Mouse (Mus musculus): ENCODE data around the gene Slc25a25.
A peak's percentile ranks its signal among the peaks of the same experiment; 100 is the strongest.

The Slc25a25 gene

DNA sequence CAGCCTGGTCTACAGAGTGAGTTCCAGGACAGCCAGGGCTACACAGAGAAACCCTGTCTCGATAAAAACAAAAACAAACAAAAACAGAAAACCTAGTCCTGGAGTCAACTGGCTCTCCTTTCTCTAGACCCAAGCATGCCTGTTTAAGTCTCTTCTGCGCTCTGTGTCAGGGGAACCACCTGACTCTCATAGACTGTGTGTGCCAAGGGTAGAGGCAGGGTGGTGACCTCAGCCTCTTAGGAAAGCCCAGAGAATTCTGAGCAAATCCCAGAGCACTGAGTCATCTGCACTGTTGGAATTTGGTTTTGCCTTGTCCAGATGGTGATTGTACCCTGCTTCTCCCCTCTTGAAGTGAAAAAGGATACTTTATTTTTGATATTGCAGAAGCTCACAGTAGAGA is 7.1 kb upstream of the Slc25a25 start:
- DNase-seq (ENCODE audit: low spot score) = no peak

DNA sequence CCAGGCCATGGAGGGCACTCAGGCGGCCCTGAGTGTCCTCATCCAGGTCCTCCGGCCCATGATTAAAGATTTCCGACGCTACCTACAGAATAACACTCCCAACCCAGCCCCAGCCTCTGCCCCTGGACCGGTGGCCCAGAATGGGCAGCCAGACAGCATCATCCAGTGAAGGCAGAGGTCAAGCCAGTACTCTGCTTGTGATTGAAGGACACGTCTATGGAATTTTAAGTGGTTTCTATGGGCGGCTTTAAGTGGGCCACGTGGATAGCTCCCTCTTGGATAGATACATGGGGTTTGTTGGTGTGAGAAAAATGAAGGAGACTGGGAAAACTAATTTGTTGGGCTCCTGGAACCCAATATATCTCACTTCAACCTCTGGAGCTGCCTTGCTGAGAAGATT is 3.9 kb upstream of the Slc25a25 start:
- DNase-seq (ENCODE audit: low spot score) = no peak

DNA sequence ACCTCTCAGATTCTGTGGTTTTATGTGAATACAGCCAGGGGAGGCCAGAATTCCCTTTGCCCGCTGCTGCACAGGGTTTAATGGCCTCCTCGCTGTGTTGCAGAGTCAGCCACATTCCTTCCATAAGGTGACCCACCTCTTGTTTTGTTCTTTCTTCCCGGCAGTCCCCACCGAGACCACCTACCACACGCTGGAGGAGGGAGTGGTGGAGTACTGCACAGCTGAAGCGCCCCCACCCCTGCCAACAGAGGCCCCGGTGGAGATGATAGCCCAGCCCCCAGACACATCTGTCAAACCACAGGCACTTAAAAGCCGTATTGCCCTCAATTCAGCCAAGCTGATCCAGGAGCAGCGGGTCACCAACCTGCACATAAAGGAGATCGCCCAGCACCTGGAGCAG is 3.4 kb upstream of the Slc25a25 start:
- no peak for DNase-seq (ENCODE audit: low spot score)

DNA sequence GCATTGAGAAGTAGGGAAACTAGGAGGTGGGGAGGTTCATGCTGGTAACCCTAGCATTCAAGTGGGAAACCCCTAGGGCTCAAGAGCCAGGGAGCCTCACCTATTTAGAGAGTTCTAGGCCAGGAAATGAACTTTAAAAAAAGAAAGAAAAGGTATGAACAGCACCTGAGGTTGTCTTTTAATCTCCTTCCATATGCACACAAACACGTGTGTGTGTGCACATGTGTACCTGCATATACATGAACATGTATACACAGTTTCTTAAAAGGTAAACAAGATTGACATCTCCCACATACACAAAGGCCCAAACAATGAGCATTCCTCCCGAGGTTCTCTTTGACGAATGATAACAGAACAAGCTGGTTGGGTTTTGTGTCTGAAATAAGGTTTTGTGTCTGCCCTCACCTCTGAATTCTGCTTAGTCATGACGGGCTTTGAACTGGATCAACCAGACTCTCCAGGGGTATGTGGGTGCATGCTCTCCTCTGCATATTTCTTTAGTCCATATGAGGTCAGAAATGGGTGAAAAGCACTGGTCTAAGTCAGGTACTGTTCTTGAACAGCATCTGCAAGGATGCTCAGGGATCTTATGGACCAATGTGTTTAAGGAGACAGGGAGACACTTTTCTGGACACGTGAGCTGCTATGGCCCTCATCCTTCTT is 2.5 kb upstream of the Slc25a25 start:
- DNase-seq (ENCODE audit: low spot score) = no peak

DNA sequence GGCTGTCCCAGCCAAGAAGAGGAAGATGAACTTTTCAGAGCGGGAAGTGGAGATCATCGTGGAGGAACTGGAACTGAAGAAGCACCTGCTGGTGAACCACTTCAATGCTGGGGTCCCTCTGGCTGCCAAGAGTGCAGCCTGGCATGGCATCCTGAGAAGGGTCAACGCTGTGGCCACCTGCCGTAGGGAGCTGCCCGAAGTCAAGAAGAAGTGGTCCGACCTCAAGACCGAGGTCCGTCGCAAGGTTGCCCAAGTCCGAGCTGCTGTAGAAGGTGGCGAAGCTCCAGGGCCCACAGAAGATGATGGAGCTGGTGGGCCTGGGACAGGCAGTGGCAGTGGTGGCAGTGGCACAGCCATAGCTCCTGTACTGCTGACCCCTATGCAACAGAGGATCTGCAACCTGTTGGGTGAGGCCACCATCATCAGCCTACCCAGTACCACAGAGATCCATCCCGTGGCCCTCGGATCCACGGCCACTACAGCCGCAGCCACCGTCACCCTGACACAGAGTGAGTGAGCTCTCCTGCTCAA is 1.3 kb upstream of the Slc25a25 start:
- peak; percentile 57 for DNase-seq (ENCODE audit: low spot score)

DNA sequence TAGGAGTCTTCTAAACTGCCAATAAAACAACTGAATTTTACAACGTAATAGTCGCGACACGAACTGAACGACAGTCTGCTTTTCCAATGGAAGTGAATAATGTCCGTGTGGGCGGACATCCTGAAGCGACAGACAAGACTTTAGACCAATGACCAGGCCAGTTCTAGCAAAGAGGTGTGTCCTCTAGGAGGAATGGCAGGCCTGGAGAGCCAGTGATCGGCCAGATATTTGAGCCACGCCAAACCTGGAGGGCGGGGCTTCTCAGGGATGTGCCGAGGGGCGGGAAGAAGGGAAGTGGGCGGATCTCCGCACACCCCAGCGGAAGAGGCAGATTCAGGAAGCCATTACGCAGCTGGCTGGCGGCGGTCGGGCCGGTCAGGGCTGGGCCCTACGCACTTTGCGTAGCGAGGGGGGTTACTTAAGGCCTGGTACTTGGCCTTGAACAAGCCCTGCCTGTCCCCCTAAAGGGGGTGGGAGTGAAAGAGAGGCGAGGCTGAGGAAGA is 676 bp upstream of the Slc25a25 start:
- peak; percentile 98 for DNase-seq (ENCODE audit: low spot score)

DNA sequence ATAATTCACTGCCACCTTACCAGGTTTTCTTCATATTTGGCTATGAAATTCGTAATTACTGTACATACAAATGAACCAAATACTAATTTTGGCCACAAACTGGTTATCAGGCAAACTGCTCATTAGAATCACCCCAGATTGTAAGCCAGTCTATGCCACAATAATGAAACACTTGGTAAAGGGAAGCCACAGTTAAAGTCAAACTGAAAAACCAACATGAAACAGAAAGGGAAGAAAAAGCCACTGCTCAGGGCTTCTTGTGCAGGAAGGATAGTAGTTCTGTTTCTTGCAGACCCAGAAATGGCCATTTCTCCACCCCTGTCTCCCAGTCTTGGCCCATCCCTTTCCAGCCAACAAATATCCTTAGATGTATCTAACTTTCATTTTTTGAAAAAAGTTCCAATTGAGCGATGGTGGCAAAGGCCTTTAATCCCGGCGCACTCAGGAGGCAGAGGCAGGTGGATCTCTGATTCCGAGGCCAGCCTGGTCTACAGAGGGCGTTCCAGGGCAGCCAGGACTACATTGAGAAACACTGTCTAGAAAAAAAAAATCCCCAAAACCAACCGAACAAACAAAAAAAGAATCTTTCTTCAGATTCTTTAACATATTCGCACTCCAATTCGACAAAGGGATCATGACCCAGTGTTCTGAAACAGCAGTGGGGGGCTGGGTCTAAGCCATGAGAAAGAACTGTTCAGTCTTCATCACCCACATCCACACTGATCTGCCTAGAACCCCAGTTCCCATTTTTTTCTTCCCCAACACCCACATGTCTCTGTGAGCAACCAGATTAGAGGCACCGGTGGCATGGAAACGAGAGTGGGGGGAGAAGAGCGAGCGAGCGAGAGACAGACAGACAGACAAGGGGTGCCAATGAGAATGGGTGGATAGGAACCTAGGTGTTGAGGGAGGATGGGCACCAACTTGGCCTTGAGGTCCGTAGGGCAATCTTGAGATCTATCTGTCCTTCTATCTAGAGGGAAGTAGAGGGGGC is 1.2 kb downstream of the Slc25a25 start, which contains the start of gene Naif1:
Gene Naif1 (plus strand): TSS at position 697 of the 994 bp plus-strand sequence.
- DNase-seq (ENCODE audit: low spot score) = no peak

DNA sequence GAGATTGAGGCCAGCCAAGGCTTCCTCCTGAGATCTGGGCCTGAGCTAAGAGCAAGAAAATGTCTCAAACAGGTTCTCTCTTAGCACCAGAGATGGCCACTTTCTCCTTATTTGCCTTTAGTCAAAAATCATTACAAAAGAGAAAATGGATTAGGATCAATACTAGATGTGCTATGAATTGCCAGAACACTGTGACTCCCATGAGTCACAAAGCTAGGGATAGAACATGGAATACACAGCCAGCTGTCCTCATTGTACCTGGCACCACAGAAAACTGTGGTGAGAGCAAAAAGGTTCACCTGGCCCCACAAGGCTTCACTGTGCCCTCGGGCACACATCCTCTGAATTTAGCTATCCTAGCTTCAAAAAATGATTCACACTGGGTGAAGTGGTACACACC is 2.8 kb downstream of the Slc25a25 start:
- no peak for DNase-seq (ENCODE audit: low spot score)

DNA sequence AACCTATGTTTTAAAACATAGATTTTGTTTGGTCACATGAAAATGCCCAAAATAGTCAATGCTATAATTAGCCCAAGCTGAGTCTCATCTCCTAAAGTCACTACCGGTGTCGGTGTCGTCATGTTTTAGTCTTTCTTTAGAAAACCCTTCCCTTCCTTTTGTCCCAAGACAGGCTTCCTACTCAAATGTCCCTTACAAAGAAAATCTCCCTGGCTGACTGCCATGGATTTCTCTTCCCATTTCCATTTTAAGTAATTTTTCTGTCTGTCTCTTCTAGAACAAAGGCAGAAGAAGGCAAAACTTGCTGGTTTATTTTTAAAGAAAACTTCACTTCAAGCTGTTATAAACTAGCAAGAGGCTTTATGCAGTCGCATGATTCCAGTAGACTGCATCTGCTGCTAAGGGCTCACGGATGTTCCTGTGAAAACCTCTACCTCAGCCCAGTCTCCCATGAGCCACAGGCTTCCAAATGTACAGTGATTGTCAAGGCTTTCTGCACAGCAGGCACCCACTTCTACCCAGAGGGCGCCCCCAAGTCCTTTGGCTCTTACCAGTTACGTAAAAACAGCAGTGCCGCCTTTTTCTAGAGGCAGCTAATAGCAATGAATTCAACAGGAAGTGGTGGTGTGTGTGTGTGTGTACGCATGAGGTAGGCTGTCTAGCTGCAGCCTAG is 3.8 kb downstream of the Slc25a25 start:
- no peak for DNase-seq (ENCODE audit: low spot score)

DNA sequence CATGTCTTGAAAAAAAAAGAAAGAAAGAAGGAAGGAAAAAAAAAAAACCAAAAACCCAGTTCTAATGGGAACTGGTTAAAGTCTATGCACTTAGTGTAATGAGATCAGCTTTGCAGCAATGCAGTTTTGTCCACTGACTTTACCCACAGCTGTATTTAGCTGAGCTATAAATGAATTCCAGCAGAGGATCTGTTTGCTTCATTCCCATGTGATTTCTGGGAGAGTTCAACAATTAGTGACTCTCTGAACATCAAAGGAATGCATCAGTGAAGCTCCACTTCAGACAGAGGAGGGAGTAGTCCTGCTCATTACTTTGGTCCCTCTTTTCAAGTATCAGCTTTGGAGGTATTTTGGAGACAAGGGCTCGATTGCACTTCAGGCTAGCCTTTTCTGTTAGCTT is 5.7 kb downstream of the Slc25a25 start:
- DNase-seq (ENCODE audit: low spot score) = no peak

DNA sequence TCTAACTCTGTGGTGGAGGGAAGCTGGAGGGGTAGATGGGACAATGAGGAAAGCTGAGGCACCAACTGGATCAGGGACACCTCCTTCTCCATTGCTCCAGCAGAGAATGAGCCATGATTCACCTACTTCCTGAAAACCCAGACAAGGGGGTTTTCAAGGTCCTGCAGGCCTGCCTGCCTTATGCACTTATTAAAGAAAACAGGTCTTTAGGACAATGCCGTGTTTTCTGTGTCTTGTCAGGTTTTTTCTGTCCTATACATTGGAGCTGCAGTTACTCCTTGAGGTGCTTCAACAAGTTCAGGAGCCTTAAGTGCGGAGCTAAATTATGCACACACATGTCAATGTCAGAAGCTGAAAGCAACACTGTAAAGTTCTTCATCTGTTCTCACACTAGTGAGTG is 9.7 kb downstream of the Slc25a25 start:
- DNase-seq (ENCODE audit: low spot score) = no peak

DNA sequence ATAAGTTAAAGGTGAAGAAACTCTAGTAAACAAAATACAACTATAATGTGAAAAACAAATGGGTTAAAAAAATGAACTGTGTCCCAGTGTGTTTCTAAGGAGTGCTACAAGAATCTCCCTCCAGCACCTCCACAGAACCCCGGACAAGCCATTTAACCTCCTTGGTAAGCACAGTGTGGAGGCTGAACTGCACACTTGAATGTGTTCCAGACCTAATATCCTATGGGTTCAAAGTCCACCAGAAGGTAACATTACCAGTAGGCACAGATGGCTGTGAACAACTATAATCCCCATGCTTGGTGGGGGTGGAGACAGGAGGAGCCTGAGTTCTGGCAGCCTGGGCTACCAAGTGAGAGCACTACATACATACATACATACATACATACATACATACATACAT is 10.6 kb downstream of the Slc25a25 start:
- DNase-seq (ENCODE audit: low spot score) = no peak

DNA sequence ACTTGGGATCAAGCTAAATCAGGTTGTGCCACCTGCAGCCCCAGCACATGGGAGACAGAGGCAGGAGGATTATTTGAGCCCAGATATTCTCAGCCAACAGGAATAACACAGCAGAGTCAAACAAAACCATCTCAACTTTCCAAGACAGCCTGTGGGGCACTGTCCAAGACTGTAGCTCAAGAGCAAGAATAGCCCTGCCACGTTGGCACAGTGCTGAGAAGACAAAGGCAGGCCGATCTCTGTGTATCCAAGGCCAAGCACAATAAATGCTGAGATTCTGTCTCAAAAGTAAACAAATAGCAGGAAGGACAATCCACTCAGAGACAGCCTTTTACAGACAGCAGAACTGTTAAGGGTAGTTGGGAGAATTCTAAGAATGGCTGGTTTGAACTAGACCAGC is 11.1 kb downstream of the Slc25a25 start:
- no peak for DNase-seq (ENCODE audit: low spot score)

DNA sequence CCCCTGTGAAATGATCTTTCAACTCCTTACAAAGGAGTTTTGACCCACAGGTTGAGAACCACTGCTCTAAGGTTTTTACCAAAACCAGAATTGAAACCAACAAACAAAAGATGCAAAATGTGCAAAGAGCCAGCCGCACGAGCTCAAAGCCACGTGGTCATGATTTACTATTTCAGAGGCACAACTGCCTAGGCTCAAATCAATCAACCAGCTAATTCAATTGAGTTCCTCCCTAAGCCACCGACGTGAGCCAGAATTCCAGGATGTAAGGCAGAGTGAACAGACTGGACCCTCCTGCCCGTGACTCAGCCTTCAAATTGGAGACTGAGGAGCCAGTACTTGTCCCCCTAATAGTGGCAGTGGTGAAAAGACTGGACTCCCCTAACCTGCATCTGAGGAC is 12.1 kb downstream of the Slc25a25 start:
- DNase-seq (ENCODE audit: low spot score) = no peak

DNA sequence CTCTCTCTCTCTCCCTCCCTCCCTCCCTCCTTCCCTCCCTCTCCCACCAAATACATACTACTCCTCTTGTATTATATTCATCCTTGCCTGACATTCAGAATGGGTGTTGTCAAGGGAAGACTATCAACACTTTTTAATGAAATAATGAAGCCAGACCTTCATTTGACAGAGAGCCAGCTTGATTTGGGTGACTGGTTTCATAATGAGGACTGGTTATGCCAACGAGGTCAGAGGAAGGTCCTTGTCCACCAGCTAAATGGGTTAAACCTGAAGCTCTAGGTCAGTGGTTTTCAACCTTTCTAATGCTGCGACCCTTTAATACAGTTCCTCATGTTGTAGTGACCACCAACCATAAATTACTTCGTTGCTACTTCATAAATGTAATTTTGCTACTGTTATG is 12.5 kb downstream of the Slc25a25 start:
- no peak for DNase-seq (ENCODE audit: low spot score)

DNA sequence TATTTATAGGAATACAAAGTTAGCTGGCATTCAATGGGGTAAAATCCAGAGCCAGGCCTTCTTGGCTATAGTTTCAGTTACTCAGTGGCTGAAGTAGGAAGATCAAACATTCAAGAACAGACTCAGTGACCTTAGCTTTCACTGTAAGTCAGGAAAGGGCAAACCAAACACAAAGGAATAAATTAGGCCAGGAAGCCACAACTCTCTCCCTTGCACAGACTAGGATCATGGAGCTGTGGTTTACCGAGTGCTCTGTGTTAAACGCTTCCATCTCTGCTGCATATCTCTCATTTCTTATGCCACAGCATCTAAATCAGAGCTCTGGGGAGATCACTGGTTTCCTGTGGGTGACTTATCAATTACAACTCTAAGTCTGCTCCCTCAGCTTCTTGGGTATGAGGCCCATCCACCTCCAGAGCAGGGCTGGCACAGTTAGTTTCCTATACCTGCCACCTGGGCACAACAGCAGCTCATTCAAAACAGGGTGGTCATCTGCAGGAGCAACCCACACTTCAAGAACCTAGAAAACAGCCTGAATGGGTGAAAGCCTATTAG is 13.6 kb downstream of the Slc25a25 start:
- no peak for DNase-seq (ENCODE audit: low spot score)

DNA sequence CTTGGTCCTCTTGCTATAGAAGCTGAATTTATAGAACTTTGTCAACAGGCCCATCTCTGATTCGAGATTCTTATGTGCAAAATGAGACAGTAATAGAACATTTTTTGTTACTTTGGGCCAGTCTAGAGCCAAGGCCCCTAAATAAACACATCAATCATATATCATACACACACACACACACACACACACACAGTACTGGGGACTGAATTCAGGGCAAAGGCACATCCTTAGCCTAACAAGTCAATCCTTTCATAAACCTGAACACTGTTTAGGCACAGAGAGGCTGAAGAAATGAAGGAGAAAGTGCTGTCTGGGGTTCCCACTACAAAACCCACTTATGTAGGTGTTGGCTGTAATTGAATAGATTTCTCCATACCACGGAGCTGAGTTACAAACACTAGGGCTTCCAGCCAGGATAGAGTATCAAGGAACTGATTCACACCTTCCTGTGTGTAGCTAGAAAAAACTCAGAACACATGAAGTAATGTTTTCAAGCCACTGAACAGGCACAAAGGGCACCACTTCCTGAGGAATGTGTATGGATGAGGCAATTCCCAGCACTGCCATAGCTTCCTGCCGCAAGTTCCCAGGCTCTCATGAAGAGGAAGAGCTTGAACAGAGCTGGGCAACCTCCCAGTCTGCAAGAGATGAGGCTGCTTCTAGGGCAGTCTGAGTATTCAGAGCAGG is 14.4 kb downstream of the Slc25a25 start:
- DNase-seq (ENCODE audit: low spot score) = no peak

DNA sequence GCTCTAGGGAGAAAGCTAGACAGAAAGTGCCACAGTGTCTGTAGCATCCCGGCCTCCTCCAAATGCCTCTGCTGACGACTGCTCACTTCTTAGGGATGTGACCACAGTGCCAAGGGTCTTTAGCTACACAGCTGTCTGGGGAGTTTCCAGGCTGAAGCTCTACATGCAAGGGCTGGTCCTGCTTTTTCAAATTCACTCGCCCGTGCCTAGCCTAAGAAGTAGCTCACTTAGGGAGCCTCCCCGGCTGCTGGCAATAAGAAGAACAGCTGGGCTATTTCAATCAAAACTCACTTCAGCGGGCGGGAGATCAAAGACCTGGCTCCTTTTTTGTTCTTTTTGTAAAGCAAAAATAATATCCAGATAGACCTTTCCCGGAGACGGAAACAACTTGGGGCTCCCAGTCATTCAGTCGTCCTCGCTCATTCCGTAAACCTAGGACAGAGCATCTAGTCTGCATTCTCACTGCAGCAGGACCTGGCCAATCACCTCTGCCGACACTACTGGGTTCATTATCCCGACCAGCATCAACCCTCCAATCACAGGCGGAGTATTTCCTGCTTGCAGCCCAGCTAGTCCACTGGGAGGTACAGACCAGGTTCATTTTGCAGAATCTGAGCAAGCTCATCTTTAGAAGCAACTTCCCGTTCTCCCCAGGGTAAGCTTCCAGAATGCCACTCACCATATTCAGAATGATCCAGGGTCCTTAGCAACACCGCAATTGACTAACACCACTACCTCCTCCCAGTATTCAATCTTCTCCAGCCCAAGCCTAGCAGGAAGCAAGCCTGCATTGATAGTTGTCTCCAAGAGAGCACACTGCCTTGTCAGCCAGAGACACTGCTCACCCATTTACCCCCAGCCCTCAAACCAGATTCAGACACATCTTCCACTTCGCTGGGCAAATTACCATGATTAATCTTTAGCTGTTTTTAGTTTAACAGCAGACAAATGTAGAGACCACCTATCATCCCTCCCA is 20.3 kb downstream of the Slc25a25 start:
- peak; percentile 80 for DNase-seq (ENCODE audit: low spot score)

DNA sequence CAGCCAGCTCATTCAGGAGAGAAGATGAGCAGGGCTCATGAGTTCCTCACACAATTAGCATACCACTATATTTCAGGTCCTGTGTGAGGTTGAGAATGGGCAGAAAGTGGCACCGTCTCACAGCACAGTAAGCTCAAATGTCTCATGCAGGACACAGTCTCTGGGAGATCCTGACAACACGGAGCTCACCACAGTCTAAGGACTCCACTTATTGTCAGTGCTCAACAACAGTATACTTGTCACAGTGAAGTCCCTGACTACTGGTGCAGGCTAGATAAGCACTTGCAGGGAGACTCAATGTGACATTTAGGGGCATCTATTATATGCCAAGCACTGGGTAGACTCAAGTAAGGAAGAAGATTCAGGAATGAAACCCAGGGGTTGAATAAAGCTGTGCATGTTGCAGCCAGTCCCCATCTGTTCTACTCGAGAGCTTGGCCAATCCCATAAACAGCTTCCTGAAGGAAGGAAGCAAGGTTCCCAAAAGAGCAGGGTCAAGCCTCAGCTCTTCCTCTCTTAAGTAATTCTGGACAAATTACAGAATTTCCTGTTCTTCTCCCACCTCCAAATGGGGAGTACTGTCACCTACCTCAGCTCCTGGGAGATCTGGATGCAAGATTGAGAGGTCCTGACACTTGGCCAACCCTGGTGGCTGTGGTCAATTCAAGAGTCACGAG is 21.9 kb downstream of the Slc25a25 start:
- no peak for DNase-seq (ENCODE audit: low spot score)
